Mouse (Mus musculus) thymus, adult 2 months (tissue): Measurements from ENCODE around the gene Ccl11.

Source experiments
- CTCF ChIP-seq: fragments of 200-500 bp; IDR thresholded peaks from 2 replicates; pipeline ENCODE4 v1.5.1; 2012; ENCODE audit warnings: mild to moderate bottlenecking, control low read depth, low read length, moderate library complexity, borderline replicate concordance; ENCODE audit not compliant: control insufficient read depth, poor library complexity, insufficient read depth; ENCODE audit errors: extremely low read depth
- POLR2A ChIP-seq: fragments of 200-500 bp; IDR thresholded peaks from 2 replicates; pipeline ENCODE4 v1.6.1; 2012; ENCODE audit warnings: mild to moderate bottlenecking, low read length, control low read depth, moderate library complexity; ENCODE audit not compliant: control insufficient read depth, poor library complexity, insufficient read depth; ENCODE audit errors: extremely low read depth

DNA sequence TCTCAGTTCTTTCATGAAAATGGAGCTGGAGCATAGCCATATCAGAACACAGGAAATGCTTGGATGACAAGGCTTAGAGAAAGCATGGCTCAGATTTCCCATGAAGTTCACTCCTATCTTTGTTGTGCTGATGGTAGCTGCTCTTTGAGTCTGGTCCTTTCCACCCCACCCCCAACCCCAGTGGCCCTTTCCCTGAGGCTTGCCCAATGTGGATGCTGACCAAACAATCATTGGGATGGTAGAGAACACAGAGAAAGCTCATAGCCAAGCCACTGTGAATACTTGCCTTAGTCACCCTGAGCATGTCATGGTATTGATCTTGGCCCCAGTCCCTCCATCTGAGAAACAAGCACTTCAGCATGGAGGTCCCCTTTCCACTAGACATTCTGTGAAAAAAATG lies 25.5 kb upstream of the Ccl11 start:
- TF ChIP-seq POLR2A (no peak), CTCF (no peak)
